Mouse (Mus musculus) kidney, postnatal 10 days (tissue): ENCODE results near the gene Odf2.
"Not testable (repeated sequence)": the region's sequence is repeated elsewhere in the genome, so short reads cannot be mapped to it uniquely, and the experiment has no call there.

ENCODE experiments used
- DNase-seq: peaks from one replicate; pipeline ENCODE4 v3.0.0; 2021; ENCODE audit warnings: mixed read lengths

The Odf2 gene

DNA sequence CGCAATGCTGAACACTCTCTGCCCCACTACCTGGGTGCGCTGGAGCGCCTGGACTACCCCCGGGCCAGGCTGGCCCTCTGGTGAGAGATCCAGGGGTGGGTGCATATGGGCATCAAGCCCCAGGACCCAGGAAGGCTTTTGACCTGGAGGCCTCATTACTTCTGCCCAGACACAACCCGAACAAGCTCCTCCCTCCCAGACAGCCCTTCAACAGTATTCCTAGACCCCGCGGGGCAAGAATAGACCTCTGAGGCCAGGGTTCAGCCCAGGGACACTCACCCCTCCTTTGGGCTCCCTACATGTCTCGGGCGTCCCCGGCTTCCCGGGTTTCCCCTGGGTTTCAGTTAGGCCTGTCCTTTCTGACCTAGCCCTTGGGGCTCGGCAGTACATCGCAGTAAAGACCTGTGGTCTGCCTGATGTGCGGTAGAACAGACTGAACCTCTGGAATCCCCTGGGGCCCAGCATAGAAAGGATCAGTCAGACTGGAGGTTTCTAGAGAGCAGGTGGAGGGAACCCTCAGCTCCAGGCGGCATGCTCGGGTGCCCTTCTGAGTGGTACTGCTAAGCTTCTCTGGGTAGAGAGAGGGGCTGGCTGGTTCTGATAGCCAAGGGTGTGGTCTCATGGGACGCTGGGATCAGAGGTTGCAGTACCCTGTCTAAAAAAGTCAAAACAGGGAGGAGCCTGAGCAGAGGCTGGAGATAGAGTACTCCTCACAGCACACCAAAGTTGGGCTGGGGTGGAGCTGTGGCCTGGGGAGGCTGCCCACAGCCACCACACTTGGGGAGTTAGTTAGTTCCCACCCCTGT, 19.2 kb upstream of the Odf2 start:
- peak; percentile 27 for DNase-seq

- no peak for DNase-seq
These were observed 16.3 kb upstream of the Odf2 start for GRCm38 (mm10) chr2:29872581-29873295.

DNA sequence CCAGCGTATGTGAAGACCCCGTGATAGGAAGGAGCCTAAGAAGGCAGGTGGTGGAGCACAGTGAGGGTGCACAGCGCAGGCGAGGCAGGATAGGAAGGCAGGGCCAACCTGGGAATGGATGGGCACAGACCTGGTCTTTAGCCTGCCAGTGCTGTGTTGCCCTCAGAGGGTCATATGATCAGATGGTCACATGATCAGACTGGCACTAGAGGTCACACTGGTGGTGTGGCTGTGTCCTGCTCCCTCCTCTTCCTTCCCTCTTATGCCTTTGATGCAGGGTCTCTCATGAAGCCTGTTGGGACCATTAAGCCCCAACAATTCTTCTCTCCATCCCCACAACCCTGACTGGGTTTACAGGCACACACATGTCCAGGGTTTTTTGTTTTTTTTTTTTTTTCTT, 15.2 kb upstream of the Odf2 start:
- no peak for DNase-seq

GRCm38 (mm10) chr2:29878061-29878460, 11.0 kb upstream of the Odf2 start:
- no peak for DNase-seq

GRCm38 (mm10) chr2:29879191-29879590, 9.8 kb upstream of the Odf2 start:
- DNase-seq = no peak

GRCm38 (mm10) chr2:29879964-29880830, 8.8 kb upstream of the Odf2 start:
- DNase-seq = no peak

- not testable (repeated sequence) for DNase-seq
These were observed 2.2 kb upstream of the Odf2 start for GRCm38 (mm10) chr2:29886659-29887292.

DNA sequence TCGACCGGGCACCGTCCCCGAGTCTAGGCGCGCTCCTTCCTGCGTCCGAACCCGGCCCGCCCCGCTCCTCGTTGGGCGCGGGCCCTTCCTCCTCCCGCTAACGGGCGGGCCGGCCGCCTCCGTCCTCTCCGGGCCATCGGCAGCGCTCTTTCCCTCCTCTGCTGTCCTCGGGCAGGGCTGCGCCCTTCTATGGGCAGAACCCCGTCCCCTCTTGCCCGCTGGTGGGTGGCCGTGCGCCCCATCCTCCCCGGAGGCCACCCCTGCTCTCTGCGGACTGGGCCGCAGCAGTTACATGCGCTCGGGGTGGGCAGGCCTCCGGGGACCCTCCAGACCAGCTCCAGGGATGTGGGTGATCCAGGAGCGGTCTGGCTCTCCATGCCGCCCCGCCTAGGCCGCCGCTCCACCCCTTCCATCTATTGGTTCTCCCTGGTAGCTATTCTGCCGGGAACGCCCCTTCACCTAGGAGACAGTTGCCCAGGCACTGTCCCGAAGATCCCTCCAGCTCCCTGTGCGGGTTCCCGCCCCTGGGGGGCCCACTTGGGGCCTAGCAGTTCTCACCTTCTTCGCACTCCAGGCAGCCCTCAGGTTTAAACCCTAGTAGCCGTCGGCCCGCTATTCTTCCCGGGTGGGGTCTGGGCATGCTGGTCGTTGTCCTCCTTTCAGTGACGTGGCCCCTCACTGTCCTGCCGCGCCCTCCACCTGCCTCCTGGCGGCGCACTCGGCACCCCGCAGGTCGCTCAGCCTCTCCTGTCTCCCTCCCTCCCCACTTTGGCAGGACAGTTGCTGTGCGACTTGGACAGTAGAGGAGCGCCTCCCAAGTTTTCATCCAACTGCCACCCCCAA, 1.2 kb downstream of the Odf2 start:
- DNase-seq = peak; percentile 91

DNA sequence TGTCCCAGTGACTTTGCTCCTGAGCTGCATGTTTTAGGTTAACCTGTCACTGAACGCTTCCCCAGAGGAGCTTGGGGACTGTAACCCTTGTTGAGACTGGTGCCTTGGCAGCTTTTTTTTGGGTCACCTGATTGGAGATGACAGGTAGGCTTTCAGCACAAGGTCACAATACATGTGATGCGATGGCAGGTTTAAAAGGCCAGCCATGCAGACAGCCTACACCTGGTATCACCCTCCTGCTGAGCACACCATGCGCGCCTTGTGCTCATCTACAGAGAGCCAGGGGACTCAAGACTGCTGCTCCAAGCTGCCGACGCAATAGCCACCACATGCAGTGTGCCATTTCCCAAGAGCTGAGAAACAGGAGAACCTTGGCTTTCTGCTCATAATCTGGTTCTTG, 2.8 kb downstream of the Odf2 start:
- no peak for DNase-seq

DNA sequence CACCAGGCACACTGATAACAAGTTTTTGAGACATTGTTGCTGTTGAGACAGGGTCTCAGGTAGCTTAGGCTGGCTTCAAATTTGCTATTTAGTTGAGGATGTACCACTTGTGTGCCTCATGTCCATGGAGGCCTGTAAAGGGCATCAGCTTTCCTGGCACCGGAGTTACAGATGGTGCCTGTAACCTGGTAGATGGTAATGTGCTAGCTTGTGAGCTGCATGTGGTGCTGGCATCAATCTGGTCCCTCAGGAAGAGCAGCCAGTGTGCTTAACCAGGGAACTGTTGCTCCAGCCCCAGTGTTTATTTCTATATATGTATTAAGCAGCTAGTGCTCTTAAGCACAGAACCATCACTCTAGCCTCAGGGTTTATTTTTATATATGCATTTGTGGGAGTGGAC, 7.0 kb downstream of the Odf2 start:
- no peak for DNase-seq

- no peak for DNase-seq
These were observed 8.3 kb downstream of the Odf2 start for GRCm38 (mm10) chr2:29897366-29897765.

GRCm38 (mm10) chr2:29898081-29898480, 9.1 kb downstream of the Odf2 start:
- DNase-seq = no peak

DNA sequence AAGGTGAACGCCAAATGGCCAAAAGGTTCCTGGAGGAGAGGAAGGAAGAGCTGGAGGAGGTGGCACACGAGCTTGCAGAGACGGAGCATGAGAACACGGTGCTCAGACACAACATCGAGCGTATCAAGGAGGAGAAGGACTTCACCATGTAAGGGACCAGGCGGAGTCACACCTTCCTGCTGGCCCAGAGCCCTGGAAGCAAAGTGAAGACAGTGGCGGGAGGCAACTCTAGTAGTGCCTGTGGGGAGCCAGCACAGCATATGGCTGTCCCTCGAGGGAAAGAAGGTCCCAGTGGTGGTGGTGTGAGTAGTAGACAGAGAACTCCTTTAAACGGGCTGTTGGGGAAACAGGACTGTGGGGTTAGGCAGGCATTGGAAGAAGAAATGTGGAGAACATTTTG, 13.2 kb downstream of the Odf2 start:
- no peak for DNase-seq

DNA sequence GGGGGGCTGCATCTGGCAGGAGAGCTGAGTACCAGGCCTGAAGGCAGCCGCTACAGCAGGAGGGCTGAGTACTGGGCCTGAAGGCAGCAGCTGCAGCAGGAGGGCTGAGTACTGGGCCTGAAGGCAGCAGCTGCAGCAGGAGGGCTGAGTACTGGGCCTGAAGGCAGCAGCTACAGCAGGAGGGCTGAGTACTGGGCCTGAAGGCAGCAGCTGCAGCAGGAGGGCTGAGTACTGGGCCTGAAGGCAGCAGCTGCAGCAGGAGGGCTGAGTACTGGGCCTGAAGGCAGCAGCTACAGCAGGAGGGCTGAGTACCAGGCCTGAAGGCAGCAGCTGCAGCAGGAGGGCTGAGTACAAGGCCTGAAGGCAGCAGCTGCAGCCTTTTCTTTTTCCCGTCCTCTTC, 19.1 kb downstream of the Odf2 start:
- DNase-seq = not testable (repeated sequence)

- no peak for DNase-seq
These were observed 21.0 kb downstream of the Odf2 start for GRCm38 (mm10) chr2:29910042-29910441.

GRCm38 (mm10) chr2:29917621-29918020, 28.6 kb downstream of the Odf2 start:
- no peak for DNase-seq

- DNase-seq = peak; percentile 90
These were observed 33.0 kb downstream of the Odf2 start for GRCm38 (mm10) chr2:29922011-29922410.

DNA sequence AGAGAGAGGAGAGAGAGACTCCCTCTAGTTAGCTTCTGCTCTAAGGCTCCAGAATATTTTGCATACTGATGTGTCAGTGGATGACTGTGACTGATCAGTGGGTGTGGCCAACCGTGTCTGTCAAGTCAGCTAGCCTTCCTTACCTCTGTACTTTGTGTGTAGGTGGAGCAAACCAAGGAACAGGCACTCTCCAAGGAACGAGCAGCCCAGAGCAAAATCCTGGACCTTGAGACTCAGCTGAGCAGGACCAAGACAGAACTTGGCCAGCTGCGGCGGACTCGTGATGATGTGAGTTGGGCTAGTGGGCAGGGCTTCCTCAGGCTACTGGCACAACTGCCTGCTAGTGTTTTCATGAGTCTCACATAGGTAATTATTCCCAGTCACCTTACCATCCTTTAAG, 37.5 kb downstream of the Odf2 start:
- DNase-seq = peak; percentile 45

- DNase-seq = no peak
These were observed 41.5 kb downstream of the Odf2 start for GRCm38 (mm10) chr2:29930506-29930905.

- DNase-seq = no peak
These were observed 42.2 kb downstream of the Odf2 start for GRCm38 (mm10) chr2:29931194-29931593.

DNA sequence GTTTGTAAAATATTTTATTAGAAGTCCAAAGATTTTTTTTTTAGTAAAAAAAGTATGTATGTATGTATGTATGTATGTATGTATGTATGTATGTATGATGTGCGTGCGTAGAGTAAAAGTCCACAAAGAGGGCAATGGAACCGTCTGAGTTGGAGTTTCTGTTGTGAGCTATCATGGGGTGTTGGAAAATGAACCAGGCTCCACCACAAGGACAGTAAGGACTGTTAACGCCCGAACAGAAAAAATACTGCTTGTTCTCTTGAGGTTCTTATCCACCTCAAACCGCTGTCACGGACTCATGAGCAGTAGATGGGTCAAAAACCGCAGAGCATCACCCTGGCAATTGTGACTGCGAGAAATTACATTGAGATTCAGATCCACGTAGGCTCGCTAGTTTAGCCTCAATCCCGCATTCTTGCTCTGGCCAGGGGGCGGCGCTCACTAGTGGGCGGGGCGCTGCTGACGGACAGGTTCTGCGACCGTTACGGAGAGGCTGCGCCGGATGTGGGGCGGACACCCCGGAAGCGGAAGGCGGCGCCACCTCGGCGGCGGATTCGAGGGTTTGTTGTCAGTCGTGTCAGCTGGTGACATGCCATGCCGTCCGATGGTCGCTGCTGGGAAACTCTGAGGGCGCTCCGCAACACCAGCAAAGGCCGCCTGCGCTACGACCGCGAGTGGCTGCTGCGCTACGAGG, 46.0 kb downstream of the Odf2 start, which contains the start of gene Gle1:
TSS of gene Gle1 (plus strand) at position 521 of the 694 bp plus-strand sequence.
- DNase-seq = peak; percentile 98
